Comparison of ENCODE assay signal across 21 mouse cellular contexts in genomic region chr17:17384502-17384901, GRCm38 (mm10). TPM values are rescaled to one million over a fixed set of nuclear protein-coding genes. Genes with fewer than 3 reads are reported as not detected.
"Had no signal": no experiment of that assay in that cellular context is flagged by ENCODE, and none has a peak within 500 bp of the region (broad histone marks: within the 10 kb centered on the region; RNA-seq: fewer than 3 reads in every experiment).

No protein-coding gene starts in this region.

- H3K9me3 ChIP-seq: megakaryocyte, embryonic 14.5 days; midbrain, embryonic 10.5 days; midbrain, embryonic 12.5 days; neural tube, embryonic 13.5 days; neural tube, embryonic 15.5 days had no signal

- H3K27me3 ChIP-seq: megakaryocyte, embryonic 14.5 days; midbrain, embryonic 12.5 days; neural tube, embryonic 13.5 days; neural tube, embryonic 15.5 days had no signal

- H3K4me3 ChIP-seq: megakaryocyte, embryonic 14.5 days; midbrain, embryonic 10.5 days; midbrain, embryonic 12.5 days; myocyte; neural tube, embryonic 13.5 days; neural tube, embryonic 15.5 days had no signal

- DNase-seq: lung, adult 18-20 months; lung, embryonic 14.5 days; lung, postnatal 10 days; lung, postnatal 4 days; midbrain, embryonic 14.5 days; retina, postnatal 1 day; right cerebral cortex, adult 18-20 months; right cerebral cortex, postnatal 25 days; right cerebral cortex, postnatal 4 days; spleen, adult 18-20 months; thymus, adult 18-20 months; thymus, postnatal 14 days; thymus, postnatal 36 days had no signal

- H3K4me1 ChIP-seq: midbrain, embryonic 10.5 days; midbrain, embryonic 12.5 days; neural tube, embryonic 13.5 days; neural tube, embryonic 15.5 days had no signal

- ATAC-seq: midbrain, embryonic 16.5 days had no signal

RNA-seq across cellular contexts. Expression of gene Lix1, which starts 18.0 kb away (rescaled TPM):
- polyA plus RNA-seq: small intestine, adult 2 months had no signal
